Mouse (Mus musculus): ENCODE results near the gene Ccdc136. TPM values are rescaled to one million over a fixed set of nuclear protein-coding genes. Genes with fewer than 3 reads are reported as not detected.

Ccdc136 gene
- polyA plus RNA-seq, 1 experiment = 927 TPM

DNA sequence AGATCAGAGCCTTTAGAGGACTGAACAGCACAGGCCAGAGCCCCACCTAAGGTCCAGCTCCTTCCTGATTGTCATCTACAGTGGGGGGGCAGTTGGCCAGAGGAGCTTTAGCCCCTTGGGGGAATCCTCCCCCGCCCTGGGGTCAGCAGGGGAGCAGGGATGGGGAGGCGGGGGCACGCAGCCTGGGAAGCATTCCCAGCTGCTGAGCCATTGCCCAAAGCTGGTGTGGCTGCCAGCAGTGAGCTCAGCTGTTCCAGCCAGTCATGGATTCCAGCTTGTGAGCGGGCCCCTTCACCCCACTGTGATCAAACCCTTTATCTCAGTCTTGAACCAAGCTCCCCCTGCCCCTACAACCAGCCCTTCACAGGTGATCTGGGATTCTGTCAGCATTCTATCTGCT is 43.1 kb downstream of the Ccdc136 start:
- no peak overlapping the region for H3K4me3 ChIP-seq (ENCODE audit: control insufficient read depth, low read depth, low read length)
- H3K27me3 ChIP-seq (ENCODE audit: control insufficient read depth, insufficient read depth, low read length) = no peaks in the 10 kb centered on the region; the same call in 1 of the 2 replicates
- H3K4me1 ChIP-seq (ENCODE audit: control insufficient read depth, insufficient read depth, low read length) = peaks cover 5% of the 10 kb centered on the region
- H3K27ac ChIP-seq (ENCODE audit: control insufficient read depth, insufficient read depth, low read depth, low read length) = no peak overlapping the region
- H3K36me3 ChIP-seq (ENCODE audit: control insufficient read depth, insufficient read depth, low read length) = no peaks in the 10 kb centered on the region
- TF ChIP-seq CTCF (IDR thresholded peaks at IDR 0.05; ENCODE audit: control insufficient read depth, insufficient read depth, insufficient replicate concordance, low read depth, low read length) (no peak), POLR2A (IDR thresholded peaks at IDR 0.05; ENCODE audit: control insufficient read depth, low read depth, low read length) (no peak)

DNA sequence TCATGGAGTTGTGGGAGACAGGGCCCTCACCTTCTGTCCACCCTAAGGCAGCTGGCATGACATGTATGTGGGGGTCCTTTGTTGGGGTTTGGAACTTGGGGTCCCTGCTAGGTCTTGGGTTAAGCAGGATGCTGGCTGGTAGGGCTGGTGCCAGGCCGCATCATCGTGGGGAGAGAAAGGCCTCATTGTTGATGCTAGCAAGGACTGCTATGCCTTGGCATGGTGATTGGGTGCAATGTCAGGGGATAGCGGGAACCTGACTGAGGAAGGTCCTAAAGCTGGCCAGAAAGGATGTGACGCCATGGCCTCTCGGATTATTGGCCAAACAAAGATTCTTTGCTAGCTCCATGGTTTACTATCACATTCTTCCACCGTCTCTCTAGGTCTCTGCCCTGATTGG is 43.7 kb downstream of the Ccdc136 start:
- TF ChIP-seq CTCF (IDR thresholded peaks at IDR 0.05; ENCODE audit: control insufficient read depth, insufficient read depth, insufficient replicate concordance, low read depth, low read length) = no peak
- no peak for TF ChIP-seq POLR2A (IDR thresholded peaks at IDR 0.05; ENCODE audit: control insufficient read depth, low read depth, low read length)
- H3K4me1 ChIP-seq (ENCODE audit: control insufficient read depth, insufficient read depth, low read length) = peaks cover 3% of the 10 kb centered on the region; the same call in 1 of the 2 replicates
- H3K36me3 ChIP-seq (ENCODE audit: control insufficient read depth, insufficient read depth, low read length) = no peaks in the 10 kb centered on the region
- H3K27me3 ChIP-seq (ENCODE audit: control insufficient read depth, insufficient read depth, low read length) = no peaks in the 10 kb centered on the region; the same call in 1 of the 2 replicates
- H3K4me3 ChIP-seq (ENCODE audit: control insufficient read depth, low read depth, low read length) = no peak overlapping the region
- no peak overlapping the region for H3K27ac ChIP-seq (ENCODE audit: control insufficient read depth, insufficient read depth, low read depth, low read length)

DNA sequence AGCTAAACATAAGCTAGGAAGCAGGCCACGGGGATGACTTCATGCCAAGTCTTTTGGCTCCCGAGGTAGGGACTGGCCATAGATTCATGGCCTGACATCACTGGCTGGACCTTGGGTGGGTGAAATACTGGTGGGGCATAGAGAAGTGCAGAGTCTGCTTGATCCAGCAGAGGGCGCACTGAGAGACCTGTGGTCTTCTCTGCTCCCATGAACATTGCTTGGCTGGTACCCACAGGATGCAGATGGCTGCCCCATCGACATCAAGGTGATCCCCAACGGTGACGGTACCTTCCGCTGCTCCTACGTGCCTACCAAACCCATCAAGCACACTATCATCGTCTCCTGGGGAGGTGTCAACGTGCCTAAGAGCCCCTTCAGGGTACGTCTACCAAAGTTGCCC is 48.7 kb downstream of the Ccdc136 start:
- no peak for TF ChIP-seq POLR2A (IDR thresholded peaks at IDR 0.05; ENCODE audit: control insufficient read depth, low read depth, low read length)
- TF ChIP-seq CTCF (IDR thresholded peaks at IDR 0.05; ENCODE audit: control insufficient read depth, insufficient read depth, insufficient replicate concordance, low read depth, low read length) = peak; percentile 68; the same call in 1 of the 2 replicates
- Histone ChIP-seq H3K27ac (ENCODE audit: control insufficient read depth, insufficient read depth, low read depth, low read length) (no peak overlapping the region), H3K4me3 (ENCODE audit: control insufficient read depth, low read depth, low read length) (no peak overlapping the region), H3K4me1 (ENCODE audit: control insufficient read depth, insufficient read depth, low read length) (no peaks in the 10 kb centered on the region), H3K36me3 (ENCODE audit: control insufficient read depth, insufficient read depth, low read length) (no peaks in the 10 kb centered on the region), H3K27me3 (ENCODE audit: control insufficient read depth, insufficient read depth, low read length) (no peaks in the 10 kb centered on the region)

DNA sequence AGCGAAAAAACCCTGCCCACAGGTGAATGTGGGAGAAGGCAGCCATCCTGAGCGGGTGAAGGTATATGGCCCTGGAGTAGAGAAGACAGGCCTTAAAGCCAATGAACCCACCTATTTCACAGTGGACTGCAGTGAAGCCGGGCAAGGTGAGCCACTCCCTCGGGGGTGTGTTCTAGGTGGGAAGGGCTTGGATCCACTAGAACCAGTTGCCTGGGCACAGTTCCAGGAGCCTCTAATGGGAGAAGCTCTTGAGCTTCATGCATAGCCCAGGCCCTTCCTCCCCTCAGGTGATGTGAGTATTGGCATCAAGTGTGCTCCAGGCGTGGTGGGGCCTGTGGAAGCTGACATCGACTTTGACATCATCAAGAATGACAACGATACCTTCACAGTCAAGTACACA is 49.2 kb downstream of the Ccdc136 start:
- H3K4me3 ChIP-seq (ENCODE audit: control insufficient read depth, low read depth, low read length) = no peak overlapping the region
- H3K4me1 ChIP-seq (ENCODE audit: control insufficient read depth, insufficient read depth, low read length) = no peaks in the 10 kb centered on the region
- TF ChIP-seq CTCF (IDR thresholded peaks at IDR 0.05; ENCODE audit: control insufficient read depth, insufficient read depth, insufficient replicate concordance, low read depth, low read length) = no peak
- no peak for TF ChIP-seq POLR2A (IDR thresholded peaks at IDR 0.05; ENCODE audit: control insufficient read depth, low read depth, low read length)
- H3K36me3 ChIP-seq (ENCODE audit: control insufficient read depth, insufficient read depth, low read length) = no peaks in the 10 kb centered on the region
- H3K27me3 ChIP-seq (ENCODE audit: control insufficient read depth, insufficient read depth, low read length) = no peaks in the 10 kb centered on the region
- no peak overlapping the region for H3K27ac ChIP-seq (ENCODE audit: control insufficient read depth, insufficient read depth, low read depth, low read length)

DNA sequence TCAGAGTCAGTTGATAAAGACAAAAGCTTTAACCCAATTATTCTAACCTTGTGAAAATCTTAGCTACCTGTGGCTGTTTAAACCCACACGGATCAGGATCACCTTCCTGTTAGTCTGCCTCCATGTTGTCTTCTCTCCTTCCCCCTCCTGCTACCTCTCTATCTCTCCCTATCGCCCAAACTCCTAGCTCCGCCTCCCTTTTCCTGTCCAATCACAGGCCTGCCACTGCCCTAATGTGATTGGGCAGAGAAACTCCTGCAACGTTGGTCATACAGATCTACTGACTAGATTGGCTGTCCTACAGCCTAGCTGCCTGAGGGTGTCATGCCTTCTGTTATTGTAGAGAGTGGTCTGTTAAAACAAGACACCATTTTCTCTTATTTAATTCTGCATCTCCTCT is 53.7 kb downstream of the Ccdc136 start:
- Histone ChIP-seq H3K27me3 (ENCODE audit: control insufficient read depth, insufficient read depth, low read length) (no peaks in the 10 kb centered on the region), H3K27ac (ENCODE audit: control insufficient read depth, insufficient read depth, low read depth, low read length) (no peak overlapping the region), H3K36me3 (ENCODE audit: control insufficient read depth, insufficient read depth, low read length) (no peaks in the 10 kb centered on the region), H3K4me1 (ENCODE audit: control insufficient read depth, insufficient read depth, low read length) (no peaks in the 10 kb centered on the region), H3K4me3 (ENCODE audit: control insufficient read depth, low read depth, low read length) (no peak overlapping the region)
- no peak for TF ChIP-seq CTCF (IDR thresholded peaks at IDR 0.05; ENCODE audit: control insufficient read depth, insufficient read depth, insufficient replicate concordance, low read depth, low read length)
- TF ChIP-seq POLR2A (IDR thresholded peaks at IDR 0.05; ENCODE audit: control insufficient read depth, low read depth, low read length) = no peak

DNA sequence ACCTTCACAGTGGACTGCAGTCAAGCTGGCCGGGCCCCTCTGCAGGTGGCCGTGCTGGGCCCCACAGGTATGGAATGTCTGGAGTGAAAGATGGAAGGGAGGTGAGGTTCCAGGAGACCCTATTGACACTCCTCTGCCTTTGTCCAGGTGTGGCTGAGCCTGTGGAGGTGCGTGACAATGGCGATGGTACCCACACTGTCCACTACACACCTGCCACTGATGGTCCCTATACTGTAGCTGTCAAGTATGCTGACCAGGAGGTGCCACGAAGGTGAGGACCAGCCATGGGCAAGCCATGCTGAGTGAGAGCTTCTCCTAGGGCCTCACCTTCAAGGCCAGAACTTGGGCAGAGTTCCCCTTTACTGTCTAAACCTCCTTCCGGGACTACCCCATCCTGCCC is 54.6 kb downstream of the Ccdc136 start:
- no peaks in the 10 kb centered on the region for H3K4me1 ChIP-seq (ENCODE audit: control insufficient read depth, insufficient read depth, low read length)
- no peak overlapping the region for H3K27ac ChIP-seq (ENCODE audit: control insufficient read depth, insufficient read depth, low read depth, low read length)
- TF ChIP-seq POLR2A (IDR thresholded peaks at IDR 0.05; ENCODE audit: control insufficient read depth, low read depth, low read length) = no peak
- no peak for TF ChIP-seq CTCF (IDR thresholded peaks at IDR 0.05; ENCODE audit: control insufficient read depth, insufficient read depth, insufficient replicate concordance, low read depth, low read length)
- H3K27me3 ChIP-seq (ENCODE audit: control insufficient read depth, insufficient read depth, low read length) = no peaks in the 10 kb centered on the region
- H3K4me3 ChIP-seq (ENCODE audit: control insufficient read depth, low read depth, low read length) = no peak overlapping the region
- H3K36me3 ChIP-seq (ENCODE audit: control insufficient read depth, insufficient read depth, low read length) = no peaks in the 10 kb centered on the region

DNA sequence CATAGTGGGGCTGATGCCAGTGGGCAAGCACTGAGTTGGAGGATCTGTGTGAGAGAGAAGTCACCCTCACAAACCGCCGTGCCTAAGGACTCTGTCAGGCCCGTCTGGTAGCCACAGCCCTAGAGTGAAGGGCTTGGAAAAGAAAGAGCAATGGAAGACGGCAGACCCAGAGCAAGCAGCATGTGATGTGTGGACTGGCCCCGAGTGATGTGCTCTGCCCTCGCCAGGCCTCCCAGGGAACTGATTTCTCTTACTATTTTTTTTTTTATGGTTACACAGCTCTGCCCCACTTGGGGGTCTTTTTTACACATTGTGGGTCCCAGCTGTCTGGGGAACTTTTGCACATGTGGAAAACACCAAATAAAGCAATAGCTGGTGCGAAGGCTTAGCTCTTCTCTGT is 65.4 kb downstream of the Ccdc136 start:
- TF ChIP-seq CTCF (IDR thresholded peaks at IDR 0.05; ENCODE audit: control insufficient read depth, insufficient read depth, insufficient replicate concordance, low read depth, low read length) (no peak), POLR2A (IDR thresholded peaks at IDR 0.05; ENCODE audit: control insufficient read depth, low read depth, low read length) (no peak)
- Histone ChIP-seq H3K4me1 (ENCODE audit: control insufficient read depth, insufficient read depth, low read length) (no peaks in the 10 kb centered on the region), H3K36me3 (ENCODE audit: control insufficient read depth, insufficient read depth, low read length) (no peaks in the 10 kb centered on the region), H3K27ac (ENCODE audit: control insufficient read depth, insufficient read depth, low read depth, low read length) (no peak overlapping the region), H3K27me3 (ENCODE audit: control insufficient read depth, insufficient read depth, low read length) (no peaks in the 10 kb centered on the region), H3K4me3 (ENCODE audit: control insufficient read depth, low read depth, low read length) (no peak overlapping the region)

DNA sequence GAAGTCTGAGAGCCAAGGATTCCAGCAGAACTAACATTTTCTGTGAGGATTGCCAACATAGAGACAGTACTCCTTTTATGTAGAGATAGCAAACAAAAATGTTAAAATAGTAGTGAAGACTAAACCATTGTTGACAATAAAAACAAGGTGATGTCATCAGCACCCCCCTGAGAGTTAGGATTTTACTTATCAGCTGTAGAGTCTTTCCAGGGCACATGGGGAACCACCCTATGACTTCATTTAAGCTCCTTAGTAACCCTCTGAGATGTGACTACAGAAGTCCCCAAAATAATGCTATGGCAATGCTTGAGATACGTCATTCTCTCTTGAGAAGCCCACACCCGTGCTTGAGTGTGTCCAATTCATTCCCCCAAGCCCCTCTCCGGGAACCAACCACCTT is 67.3 kb downstream of the Ccdc136 start:
- Histone ChIP-seq H3K36me3 (ENCODE audit: control insufficient read depth, insufficient read depth, low read length) (no peaks in the 10 kb centered on the region), H3K27me3 (ENCODE audit: control insufficient read depth, insufficient read depth, low read length) (no peaks in the 10 kb centered on the region), H3K27ac (ENCODE audit: control insufficient read depth, insufficient read depth, low read depth, low read length) (no peak overlapping the region), H3K4me1 (ENCODE audit: control insufficient read depth, insufficient read depth, low read length) (no peaks in the 10 kb centered on the region), H3K4me3 (ENCODE audit: control insufficient read depth, low read depth, low read length) (no peak overlapping the region)
- TF ChIP-seq POLR2A (IDR thresholded peaks at IDR 0.05; ENCODE audit: control insufficient read depth, low read depth, low read length) (no peak), CTCF (IDR thresholded peaks at IDR 0.05; ENCODE audit: control insufficient read depth, insufficient read depth, insufficient replicate concordance, low read depth, low read length) (no peak)
